Mouse (Mus musculus) E14TG2a.4 (cell line): ENCODE measurements at regions not wholly inside any gene's neighbourhood (a gene's known extent, or its start where the extent isn't known, plus 50 kb on each side); places are given as distances from the start of the nearest gene placed in this dataset.

Source experiments
- H3K27me3 ChIP-seq: 2 replicates; pipeline ENCODE4 v1.6.1; 2014; ENCODE audit warnings: low read length, control low read depth; ENCODE audit not compliant: insufficient read depth
- H3K36me3 ChIP-seq: 2 replicates; pipeline ENCODE4 v1.6.1; 2014; ENCODE audit warnings: low read length, control low read depth; ENCODE audit not compliant: insufficient read depth
- H3K4me1 ChIP-seq: replicated peaks from 2 replicates; pipeline ENCODE4 v1.6.1; 2014; ENCODE audit warnings: low read depth, low read length, control low read depth
- H3K4me3 ChIP-seq: replicated peaks from 2 replicates; pipeline ENCODE4 v1.5.1; 2014; ENCODE audit warnings: mild to moderate bottlenecking, low read length
- H3K9me3 ChIP-seq: 2 replicates; pipeline ENCODE4 v1.6.1; 2014; ENCODE audit warnings: low read length, control low read depth
- CTCF ChIP-seq: conservative IDR thresholded peaks from 2 replicates; pipeline ENCODE4 v1.5.1; 2014; ENCODE audit warnings: low read length
- NANOG ChIP-seq: IDR thresholded peaks from 2 replicates; pipeline ENCODE4 v1.6.1; 2014; ENCODE audit warnings: borderline replicate concordance, low read length, mixed read lengths
- POU5F1 ChIP-seq: IDR thresholded peaks from 2 replicates; pipeline ENCODE4 v1.6.1; 2014; ENCODE audit warnings: low read length, borderline replicate concordance

- Histone ChIP-seq H3K4me1 (peaks cover 6% of the 10 kb centered on the region), H3K36me3 (no peaks in the 10 kb centered on the region), H3K9me3 (no peaks in the 10 kb centered on the region), H3K4me3 (no peak overlapping the region), H3K27me3 (peaks cover 18% of the 10 kb centered on the region)
- TF ChIP-seq CTCF = no peak
- TF ChIP-seq NANOG = no peak
- no peak for TF ChIP-seq POU5F1
Observed at GRCm38 (mm10) chr16:29865075-29865740, 199.0 kb upstream of the Hes1 start.

GRCm38 (mm10) chr16:29871395-29871794 lies 192.8 kb upstream of the Hes1 start:
- Histone ChIP-seq H3K9me3 (no peaks in the 10 kb centered on the region), H3K36me3 (no peaks in the 10 kb centered on the region), H3K4me1 (peaks cover 6% of the 10 kb centered on the region), H3K27me3 (no peaks in the 10 kb centered on the region; the same call in 1 of the 2 replicates), H3K4me3 (no peak overlapping the region)
- TF ChIP-seq NANOG = no peak
- no peak for TF ChIP-seq CTCF
- no peak for TF ChIP-seq POU5F1

- TF ChIP-seq CTCF = no peak
- TF ChIP-seq NANOG = no peak
- TF ChIP-seq POU5F1 = no peak
- no peaks in the 10 kb centered on the region for H3K36me3 ChIP-seq
- no peaks in the 10 kb centered on the region for H3K9me3 ChIP-seq
- H3K4me1 ChIP-seq = peaks cover 46% of the 10 kb centered on the region
- H3K4me3 ChIP-seq = no peak overlapping the region
- H3K27me3 ChIP-seq = peaks cover 21% of the 10 kb centered on the region
Observed at GRCm38 (mm10) chr16:29876196-29876595, 188.0 kb upstream of the Hes1 start.

- H3K9me3 ChIP-seq = no peaks in the 10 kb centered on the region
- H3K4me1 ChIP-seq = peaks cover 59% of the 10 kb centered on the region
- peaks cover 25% of the 10 kb centered on the region for H3K27me3 ChIP-seq
- no peak for TF ChIP-seq NANOG
- no peak for TF ChIP-seq CTCF
- no peak for TF ChIP-seq POU5F1
- H3K4me3 ChIP-seq = no peak overlapping the region
- H3K36me3 ChIP-seq = no peaks in the 10 kb centered on the region
Observed at GRCm38 (mm10) chr16:29877372-29878123, 186.6 kb upstream of the Hes1 start.

- Histone ChIP-seq H3K9me3 (no peaks in the 10 kb centered on the region), H3K36me3 (no peaks in the 10 kb centered on the region), H3K27me3 (peaks cover 30% of the 10 kb centered on the region), H3K4me1 (peaks cover 80% of the 10 kb centered on the region), H3K4me3 (no peak overlapping the region)
- TF ChIP-seq NANOG (no peak), POU5F1 (no peak), CTCF (no peak)
Observed at GRCm38 (mm10) chr16:29879665-29880064, 184.5 kb upstream of the Hes1 start.

- Histone ChIP-seq H3K36me3 (no peaks in the 10 kb centered on the region), H3K27me3 (peaks cover 44% of the 10 kb centered on the region), H3K9me3 (no peaks in the 10 kb centered on the region), H3K4me3 (0 out of 2 replicates have a peak overlapping the region, but pooled peaks have one; percentile 13), H3K4me1 (peaks cover 77% of the 10 kb centered on the region)
- no peak for TF ChIP-seq POU5F1
- no peak for TF ChIP-seq NANOG
- TF ChIP-seq CTCF = no peak
Observed at GRCm38 (mm10) chr16:29881497-29881896, 182.7 kb upstream of the Hes1 start.

- H3K4me3 ChIP-seq = peak overlapping the region; percentile 41
- H3K9me3 ChIP-seq = no peaks in the 10 kb centered on the region
- TF ChIP-seq POU5F1 (no peak), NANOG (no peak), CTCF (no peak)
- H3K36me3 ChIP-seq = no peaks in the 10 kb centered on the region
- H3K27me3 ChIP-seq = peaks cover 48% of the 10 kb centered on the region
- H3K4me1 ChIP-seq = peaks cover 70% of the 10 kb centered on the region
Observed at GRCm38 (mm10) chr16:29882226-29882972, 181.8 kb upstream of the Hes1 start.
